Mouse (Mus musculus) mouse embryonic stem cell (cell line): ENCODE data around the gene Cntnap2.
"Not testable (repeated sequence)": the region's sequence is repeated elsewhere in the genome, so short reads cannot be mapped to it uniquely, and the experiment has no call there.

Experiments
- in situ Hi-C, 2 experiments: fragments of 300-500 bp; cut with MboI; formaldehyde crosslinking; loops; 1 replicate in 1 of 2; 3 replicates in 1 of 2; pipeline ENCODE4 v1.14.3; 2019 to 2020; ENCODE audit warnings: low sequenced_read_pairs in 2 of 2, low pct_unique_long_range_greater_than_20kb in 1 of 2, mixed read lengths in 1 of 2; ENCODE audit not compliant: unreplicated experiment in 1 of 2

The Cntnap2 gene

DNA sequence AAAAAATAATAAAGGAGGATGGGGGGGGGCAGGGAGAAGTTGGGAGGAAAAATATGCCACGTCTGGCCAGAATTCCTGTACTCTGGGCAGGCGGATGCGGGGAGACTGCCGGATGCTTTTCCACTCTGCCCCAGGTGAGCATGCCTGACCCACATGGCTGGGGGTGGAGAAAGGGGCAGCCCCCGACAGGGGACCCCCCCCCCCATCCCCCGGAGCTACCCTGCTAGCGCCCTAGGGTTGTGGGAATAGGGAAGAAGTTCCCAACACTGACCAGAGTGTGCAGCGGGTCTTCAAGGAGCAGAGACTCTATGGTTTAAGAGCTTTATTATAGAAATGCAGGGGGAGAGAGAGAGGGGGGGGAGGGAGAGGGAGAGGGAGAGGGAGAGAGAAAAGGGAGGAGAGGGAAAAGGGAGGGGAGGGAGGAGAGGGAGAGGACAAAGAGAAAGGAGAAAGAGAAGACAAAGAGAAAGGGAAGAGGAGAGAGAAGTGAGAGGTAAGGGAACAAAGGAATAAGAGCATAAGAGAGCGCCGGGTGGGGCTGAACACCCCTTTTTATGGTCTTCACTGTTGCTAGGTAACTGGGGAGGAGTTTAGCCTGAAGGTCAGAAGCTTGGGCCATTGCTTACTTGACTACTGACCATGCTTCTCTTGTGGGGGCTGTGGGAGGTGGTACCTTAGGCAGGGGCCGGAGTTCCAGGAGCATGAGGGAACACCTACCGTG is 2227.2 kb downstream of the Cntnap2 start:
- in situ Hi-C loops: not testable (repeated sequence)

- in situ Hi-C loops: no loop called here
Observed at GRCm38 (mm10) chr6:47287722-47288121, 2228.6 kb downstream of the Cntnap2 start.

- in situ Hi-C loops: no loop called here
Observed at GRCm38 (mm10) chr6:47291973-47292372, 2232.8 kb downstream of the Cntnap2 start.

GRCm38 (mm10) chr6:47292437-47292836 is 2233.3 kb downstream of the Cntnap2 start:
- in situ Hi-C loops: no loop called here

DNA sequence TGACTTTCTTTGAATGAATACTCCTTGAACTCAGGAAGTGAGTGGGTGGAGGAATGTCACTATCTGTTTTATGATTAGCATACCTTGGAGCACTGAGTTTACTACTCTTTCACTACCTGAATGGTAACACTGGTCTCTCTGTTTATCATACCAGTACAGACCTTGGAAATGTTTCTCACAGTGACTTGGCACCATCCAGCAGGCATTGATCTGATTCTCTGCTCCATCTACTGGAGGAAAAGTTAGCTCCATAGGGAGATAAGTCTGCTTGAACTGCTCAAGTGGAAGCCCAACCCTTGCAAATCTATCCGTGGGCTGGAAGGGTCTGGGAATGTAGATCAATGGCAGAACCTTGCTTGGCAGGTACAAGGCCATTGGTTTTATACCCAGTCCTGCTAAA is 2235.3 kb downstream of the Cntnap2 start:
- in situ Hi-C loops: no loop called here

DNA sequence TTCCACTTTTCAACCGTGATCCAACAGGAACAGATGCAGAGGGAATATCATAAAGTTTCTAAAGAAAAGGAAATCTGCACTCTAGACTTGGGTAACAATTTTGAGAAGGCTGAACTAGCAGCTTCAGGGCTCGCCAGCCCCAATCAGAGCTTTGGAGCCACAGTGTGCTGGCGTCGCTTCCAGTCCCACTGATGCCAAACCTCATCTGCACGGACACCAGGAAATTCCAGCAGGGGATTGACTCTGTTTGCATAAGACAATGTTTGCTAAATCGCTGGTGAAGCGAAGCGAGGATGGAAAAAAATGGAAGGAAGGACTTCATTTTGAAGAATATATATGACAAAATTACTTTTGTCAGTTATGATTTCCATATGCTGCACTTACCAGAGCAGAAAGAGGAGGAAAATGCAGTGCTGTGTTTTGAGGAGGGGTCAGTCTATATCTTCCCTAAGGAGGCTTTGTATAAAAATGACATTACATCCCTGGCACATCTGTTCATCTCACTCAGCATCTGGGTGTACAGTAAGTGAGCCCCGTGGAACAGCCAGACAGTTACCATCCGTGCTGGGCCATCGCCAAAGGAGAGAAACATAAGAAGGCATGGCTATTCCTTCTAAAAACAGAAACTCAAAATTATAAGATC is 2245.8 kb downstream of the Cntnap2 start:
- in situ Hi-C loops: no loop called here

GRCm38 (mm10) chr6:47306065-47306798 is 2247.1 kb downstream of the Cntnap2 start:
- in situ Hi-C loops: no loop called here

DNA sequence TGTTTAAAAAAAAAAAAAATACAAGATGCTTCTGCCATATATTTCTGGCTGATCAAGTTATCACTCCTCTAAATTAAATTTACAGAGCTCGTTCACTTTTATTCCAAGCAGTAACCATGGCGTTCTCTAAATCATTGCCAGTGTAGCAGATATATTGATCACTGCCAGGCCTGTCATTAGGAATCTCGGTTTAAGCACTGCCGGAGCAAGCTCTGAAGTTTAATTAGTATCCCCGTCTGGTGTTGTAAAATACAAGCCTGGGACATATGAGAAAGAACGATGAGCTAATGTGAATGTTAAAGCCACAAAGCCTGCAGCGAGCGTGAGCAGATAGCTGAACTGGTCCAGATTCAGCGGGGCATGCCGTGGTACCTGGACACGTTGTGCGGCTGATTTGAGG is 2247.8 kb downstream of the Cntnap2 start:
- in situ Hi-C loops: no loop called here

- in situ Hi-C loops: no loop called here
Observed at GRCm38 (mm10) chr6:47314507-47315334, 2255.6 kb downstream of the Cntnap2 start.

DNA sequence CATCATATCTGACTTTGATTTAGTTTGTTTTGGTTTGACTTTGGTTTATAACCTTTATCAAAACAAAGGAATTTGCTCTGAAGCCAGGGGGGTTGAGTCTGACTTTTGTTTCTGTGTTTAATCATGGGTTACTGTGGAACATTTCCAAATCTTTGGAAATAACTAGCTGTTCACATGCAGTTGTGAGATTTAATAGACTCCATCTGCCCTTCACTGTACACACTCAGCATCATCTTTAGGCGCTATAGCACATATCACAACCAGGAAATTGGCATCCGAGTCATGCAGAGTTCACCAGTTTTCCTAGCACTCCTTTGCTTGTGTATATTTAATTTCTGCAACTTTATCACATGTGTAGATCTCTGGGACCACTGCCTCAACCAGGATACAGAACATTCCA is 2256.3 kb downstream of the Cntnap2 start:
- in situ Hi-C loops: no loop called here

GRCm38 (mm10) chr6:47317253-47317652 is 2258.1 kb downstream of the Cntnap2 start:
- in situ Hi-C loops: no loop called here

DNA sequence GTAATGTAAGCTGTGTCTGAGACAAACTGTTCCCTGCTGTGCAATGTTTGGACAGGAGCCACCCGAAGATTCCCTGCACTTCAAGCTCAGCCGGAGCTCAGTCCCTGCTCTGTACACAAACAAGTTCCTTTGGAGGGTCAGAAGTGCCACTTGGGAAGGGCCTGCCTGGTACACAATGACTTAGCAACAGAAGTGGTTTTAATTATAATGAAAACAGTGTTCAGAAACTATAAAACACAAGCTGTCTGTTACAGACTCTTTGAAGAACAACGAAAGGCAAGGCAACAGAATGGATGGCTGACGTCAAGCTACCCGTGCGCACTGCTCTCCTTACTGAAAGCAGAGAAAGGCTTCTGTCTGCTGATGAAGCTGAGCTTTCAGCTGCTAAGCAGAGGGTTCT is 2259.5 kb downstream of the Cntnap2 start:
- in situ Hi-C loops: no loop called here

DNA sequence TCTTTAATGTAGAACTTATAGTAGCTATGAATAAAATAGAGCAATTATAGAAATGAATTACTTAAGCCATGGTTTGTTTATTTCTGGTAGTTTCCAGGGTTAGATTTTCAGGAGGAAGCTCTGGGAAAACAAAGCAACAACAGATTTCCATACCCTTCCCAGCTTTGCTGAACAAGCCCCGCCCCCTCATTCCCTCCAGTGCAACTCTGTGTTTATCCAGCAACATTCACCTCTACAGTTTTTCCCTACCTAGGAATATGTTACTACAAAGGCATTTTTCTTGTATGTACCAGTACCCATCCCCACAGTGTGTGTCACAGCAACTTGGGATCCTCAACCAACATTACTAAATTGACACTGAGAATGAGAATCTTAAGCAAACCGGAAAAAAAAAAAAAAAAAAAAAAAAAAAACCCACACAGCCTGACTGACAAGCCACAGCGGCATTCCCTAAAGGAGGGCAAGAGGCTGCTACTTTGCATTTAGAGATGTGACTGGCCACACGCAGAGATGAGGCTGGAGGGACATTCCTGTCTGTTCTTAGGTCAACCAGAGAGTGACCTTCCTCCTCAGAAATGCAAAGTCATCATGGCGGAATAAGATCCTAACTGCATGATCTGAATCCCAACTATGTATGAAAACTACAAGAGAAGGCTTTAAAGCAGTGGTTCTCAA is 2260.3 kb downstream of the Cntnap2 start:
- in situ Hi-C loops: no loop called here

DNA sequence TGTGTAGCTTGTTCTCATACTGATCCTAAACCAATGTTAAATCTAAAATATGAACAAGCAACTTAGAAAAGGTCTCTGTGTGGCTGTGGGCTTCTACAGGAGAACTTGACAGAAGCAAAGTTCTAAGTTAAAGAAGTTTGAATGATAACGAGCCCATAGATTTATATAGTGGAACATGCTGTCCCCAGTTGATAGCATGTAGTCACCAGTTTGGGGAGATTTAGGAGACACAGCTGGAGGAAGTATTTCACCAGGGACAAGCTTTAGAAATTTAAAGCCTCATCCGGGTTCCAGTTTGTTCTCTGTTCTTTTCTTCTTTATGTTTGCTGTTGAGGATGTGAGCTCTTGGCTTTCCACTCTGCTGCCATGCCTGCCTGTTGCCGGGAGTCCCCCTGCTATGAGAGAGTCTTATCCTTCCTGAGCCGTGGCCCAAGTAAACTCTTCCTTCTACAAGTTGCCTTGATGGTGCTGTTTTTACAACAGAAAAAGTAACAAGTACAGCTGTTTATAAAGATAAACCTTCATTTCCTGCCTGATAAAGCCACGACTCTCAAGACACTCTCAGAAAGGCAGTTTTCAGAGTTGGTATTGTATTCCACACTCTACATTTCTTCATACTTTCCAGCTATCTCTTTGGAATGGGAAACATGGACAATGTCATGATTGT is 2264.1 kb downstream of the Cntnap2 start:
- in situ Hi-C loops: no loop called here

GRCm38 (mm10) chr6:47323886-47324285 is 2264.7 kb downstream of the Cntnap2 start:
- in situ Hi-C loops: no loop called here

- in situ Hi-C loops: no loop called here
Observed at GRCm38 (mm10) chr6:47328281-47328680, 2269.1 kb downstream of the Cntnap2 start.

DNA sequence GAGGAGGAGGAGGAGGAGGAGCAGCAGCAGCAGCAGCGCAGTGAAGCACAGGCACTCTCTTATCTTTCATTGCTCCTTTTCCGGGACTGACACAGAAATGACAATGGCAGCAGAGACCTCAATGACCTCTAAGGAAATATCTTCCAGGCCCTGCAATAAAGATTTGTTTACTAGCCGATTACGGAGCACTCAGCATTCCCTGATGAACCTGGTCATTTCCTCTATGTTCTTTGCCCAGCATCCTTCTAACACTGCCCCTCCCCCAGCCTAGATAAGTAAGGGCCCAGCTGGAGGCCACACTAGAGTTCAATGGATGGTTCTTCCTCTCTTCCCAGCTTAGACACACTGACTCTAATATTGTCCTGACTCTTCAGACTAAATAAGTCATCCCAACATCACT is 2270.1 kb downstream of the Cntnap2 start:
- in situ Hi-C loops: no loop called here

GRCm38 (mm10) chr6:47333016-47333415 is 2273.9 kb downstream of the Cntnap2 start:
- in situ Hi-C loops: no loop called here
